Mouse (Mus musculus) embryonic stem cell, embryonic (primary cell): ENCODE measurements around the gene Mark3.

Source experiments
- CTCF ChIA-PET, 4 experiments: fragments of 300-600 bp in 2 of 4; fragments of 350-600 bp in 2 of 4; sonication (Branson Sonifier 250); formaldehyde crosslinking; loops; one replicate each; lab custom pipeline; 2022; ENCODE audit warnings: inconsistent platforms in 2 of 4; lab: Charles Lee
- POLR2A ChIA-PET, 4 experiments: fragments of 300-600 bp in 2 of 4; fragments of 350-600 bp in 2 of 4; sonication (Branson Sonifier 250); formaldehyde crosslinking; loops; one replicate each; lab custom pipeline; 2022; ENCODE audit warnings: antibody characterized with exemption in 4 of 4, inconsistent platforms in 1 of 4; lab: Charles Lee

The Mark3 gene

DNA sequence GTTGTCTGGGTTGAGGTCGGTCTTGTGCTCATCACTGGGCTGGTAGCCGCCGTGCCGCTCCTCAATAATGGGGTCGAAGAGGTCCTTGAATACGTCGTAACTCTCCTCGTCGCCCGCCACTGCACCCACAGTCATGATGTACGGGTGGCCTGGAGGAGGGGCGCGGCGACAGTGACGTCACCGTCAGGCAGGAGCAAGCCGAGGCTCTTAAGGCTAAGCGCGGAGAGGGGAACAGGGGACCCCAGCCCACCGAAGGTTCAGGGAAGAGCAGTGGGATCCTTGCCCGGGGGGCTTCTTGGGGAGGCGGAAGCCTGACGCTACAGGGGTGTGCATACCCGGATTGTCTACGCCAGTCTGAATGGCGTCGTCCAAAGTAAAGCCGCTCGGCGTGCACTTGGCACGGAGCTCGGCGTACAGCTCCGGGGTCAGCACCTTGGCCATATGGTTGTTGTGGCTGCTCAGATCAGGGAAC lies 97.1 kb downstream of the Mark3 start:
- ChIA-PET POLR2A (interaction anchor here (0.6 to 31.4 kb wide), 92 partner anchors 3 to 887 kb away, joined by 3 to 1165 read pairs (median 5); partner anchors contain the start of genes Apopt1 (in 2 of the 4), Bag5 (in 2 of the 4), Eif5 (in 2 of the 4) and Klc1 (in 2 of the 4)), CTCF (interaction anchor here (0.6 to 2.0 kb wide), 10 partner anchors 8 to 779 kb away, joined by 3 to 15 read pairs (median 6); no protein-coding TSS in a partner anchor)

DNA sequence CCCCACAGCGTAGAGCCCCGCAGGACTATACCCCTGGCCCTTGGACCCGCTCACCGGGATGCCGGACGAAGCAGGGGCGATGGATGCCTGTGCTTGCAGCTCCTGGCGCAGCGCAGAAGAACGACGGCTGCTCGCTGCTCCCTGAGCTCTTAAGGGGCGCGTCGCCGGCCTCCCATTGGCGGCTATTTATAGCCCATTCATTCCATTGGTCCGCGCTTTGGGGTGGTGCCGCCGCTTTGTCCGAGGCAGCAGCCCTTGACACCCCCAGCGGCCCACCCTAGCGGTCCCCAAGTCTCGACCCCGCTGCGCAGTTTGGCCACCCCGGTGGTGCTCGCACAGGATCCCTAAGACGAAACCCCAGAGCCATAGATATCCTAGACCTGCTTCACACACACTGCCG lies 97.9 kb downstream of the Mark3 start, which contains the start of gene Ckb:
Gene Ckb (minus strand): TSS at position 163 of the 400 bp plus-strand sequence.
- ChIA-PET POLR2A (interaction anchor here (0.5 to 31.4 kb wide), 81 partner anchors 3 to 1330 kb away, joined by 3 to 1165 read pairs (median 4); partner anchors contain the start of genes Apopt1 (in 2 of the 4), Bag5 (in 2 of the 4), Eif5 (in 2 of the 4) and Klc1 (in 2 of the 4)), CTCF (interaction anchor here in 3 of 4 experiments (0.6 to 2.0 kb wide), 7 partner anchors 9 to 80 kb away, joined by 3 to 11 read pairs (median 4); no protein-coding TSS in a partner anchor)

DNA sequence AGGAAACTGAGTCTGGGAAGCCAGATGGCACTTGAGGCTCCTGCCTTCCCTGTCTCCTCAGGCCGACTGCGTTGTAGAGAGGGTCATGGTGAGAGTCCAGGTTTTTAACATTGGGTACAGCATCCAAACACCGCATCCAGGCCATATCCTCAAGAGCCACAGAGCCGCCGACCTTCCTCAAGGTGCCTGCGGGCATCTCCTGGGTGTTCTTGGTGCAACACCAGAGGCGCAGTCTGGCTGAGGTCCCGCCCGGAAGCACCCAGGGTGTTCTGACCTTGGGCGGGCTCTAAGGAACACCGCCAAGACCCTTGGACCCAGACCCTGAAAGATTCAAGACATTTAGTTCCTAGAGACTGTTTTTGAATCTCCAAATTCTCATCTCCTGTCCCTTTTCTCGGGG lies 98.3 kb downstream of the Mark3 start:
- POLR2A ChIA-PET = interaction anchor here (0.5 to 31.4 kb wide), 75 partner anchors 2 to 1330 kb away, joined by 3 to 1165 read pairs (median 4); partner anchors contain the start of genes Apopt1 (in 2 of the 4), Bag5 (in 2 of the 4), Eif5 (in 2 of the 4) and Klc1 (in 2 of the 4)
- CTCF ChIA-PET = interaction anchor here in 3 of 4 experiments (0.6 to 2.0 kb wide), 7 partner anchors 9 to 80 kb away, joined by 3 to 11 read pairs (median 4); no protein-coding TSS in a partner anchor

DNA sequence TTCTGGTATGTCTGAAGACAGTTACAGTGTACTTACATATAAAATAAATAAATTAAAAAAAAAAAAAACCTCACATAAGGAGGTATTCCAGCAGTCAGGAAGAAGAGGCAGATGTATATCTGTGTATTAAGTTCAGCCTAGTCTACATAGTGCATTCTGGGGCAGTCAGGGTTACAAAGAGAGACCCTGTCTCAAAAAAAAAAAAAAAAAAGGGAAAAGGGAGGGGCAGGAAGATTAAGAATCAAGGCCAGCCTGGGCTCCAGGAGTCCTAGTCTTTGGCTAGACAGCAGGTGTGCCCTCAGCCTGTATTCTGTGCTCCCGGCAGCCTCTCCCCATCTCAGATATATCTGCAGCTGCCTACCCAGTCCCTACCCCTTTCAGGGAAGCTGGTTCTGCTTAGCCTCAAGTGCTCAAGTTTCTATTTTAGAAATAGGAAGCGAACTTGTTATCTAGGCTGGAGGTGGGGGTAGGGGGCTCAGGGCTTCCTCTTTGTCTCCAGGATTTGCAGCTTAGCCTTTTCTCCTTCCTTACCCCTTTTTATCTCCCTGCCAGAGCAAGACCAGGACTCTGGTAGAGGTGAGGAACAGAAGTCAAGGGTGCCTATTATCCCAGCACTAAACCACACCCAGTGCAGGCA lies 100.6 kb downstream of the Mark3 start:
- ChIA-PET POLR2A (interaction anchor here (0.6 to 31.4 kb wide), 36 partner anchors 0 to 510 kb away, joined by 3 to 1165 read pairs (median 4); partner anchors contain the start of genes Eif5 (in 3 of the 4), Ckb (in 2 of the 4), Trmt61a (in 2 of the 4) and Apopt1 (in 1 of the 4)), CTCF (interaction anchor here in 3 of 4 experiments (0.6 to 1.7 kb wide), 8 partner anchors 11 to 250 kb away, joined by 4 to 9 read pairs (median 4); no protein-coding TSS in a partner anchor)

DNA sequence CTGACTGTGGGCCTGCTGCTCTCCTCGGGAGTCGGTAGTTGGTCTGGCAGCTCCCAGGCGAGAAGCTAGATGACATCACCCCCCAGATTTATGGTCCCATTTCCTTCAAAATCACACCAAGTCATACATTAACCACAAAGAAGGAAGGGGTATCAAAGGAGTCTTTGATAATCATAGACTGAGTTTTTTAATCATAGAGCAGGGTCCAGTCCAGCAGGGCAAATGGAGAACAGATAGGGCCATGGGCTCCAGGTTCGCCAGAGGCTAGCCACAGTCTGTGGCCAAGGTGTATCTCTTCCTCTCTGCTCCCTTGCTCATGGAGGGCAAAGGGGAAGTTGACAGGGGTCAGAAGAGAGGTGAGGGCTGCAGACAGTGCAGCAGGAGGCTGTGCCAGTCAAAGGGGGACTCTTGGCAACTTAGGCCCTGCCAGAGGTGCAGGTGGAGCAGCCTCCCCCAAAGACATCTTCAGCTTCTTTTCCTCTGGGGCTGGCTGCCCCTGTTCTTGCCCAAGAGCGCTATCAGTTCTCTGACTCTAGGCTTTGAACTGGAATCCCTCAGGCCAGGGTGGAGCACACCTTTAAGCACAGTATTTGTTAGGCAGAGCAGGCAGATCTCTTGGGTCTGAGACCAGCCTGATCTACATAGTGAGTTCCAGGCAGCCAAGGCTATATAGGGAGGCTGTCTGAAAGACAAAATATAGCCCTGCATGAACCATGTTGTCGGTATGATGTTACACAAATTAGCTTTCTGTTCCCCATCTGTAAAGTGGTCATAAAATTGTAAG lies 101.7 kb downstream of the Mark3 start:
- POLR2A ChIA-PET = interaction anchor here (0.5 to 31.4 kb wide), 36 partner anchors 1 to 1320 kb away, joined by 3 to 1165 read pairs (median 5); partner anchors contain the start of genes Eif5 (in 3 of the 4), Ckb (in 2 of the 4), Trmt61a (in 2 of the 4) and Apopt1 (in 1 of the 4)
- CTCF ChIA-PET = interaction anchor here (1.0 to 1.7 kb wide), 7 partner anchors 8 to 250 kb away, joined by 3 to 5 read pairs (median 4); no protein-coding TSS in a partner anchor

DNA sequence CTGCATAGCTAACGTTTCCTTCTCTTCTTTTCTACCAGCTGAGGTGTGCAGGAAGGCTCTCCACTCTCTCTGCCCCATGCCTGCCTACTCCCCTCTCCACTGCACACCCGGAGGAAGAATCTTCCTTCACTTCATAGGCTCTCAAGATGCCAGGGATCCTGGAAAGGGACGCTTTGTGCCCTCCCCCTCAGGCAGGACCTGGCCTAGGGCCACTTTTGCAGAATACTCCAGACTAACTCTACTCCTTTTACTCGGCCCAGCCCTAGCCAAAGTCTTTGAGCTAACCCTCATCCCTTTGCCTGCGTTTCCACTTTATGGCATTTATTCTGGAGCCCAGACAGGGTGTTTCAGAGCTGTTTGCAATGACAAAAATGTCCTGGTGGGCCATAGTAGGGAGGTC lies 103.1 kb downstream of the Mark3 start:
- POLR2A ChIA-PET = interaction anchor here in 3 of 4 experiments (0.8 to 31.4 kb wide), 21 partner anchors 3 to 260 kb away, joined by 3 to 1165 read pairs (median 10); partner anchors contain the start of genes Ckb (in 2 of the 3), Eif5 (in 2 of the 3), Trmt61a (in 2 of the 3) and Apopt1 (in 1 of the 3)
- CTCF ChIA-PET = interaction anchor here in 3 of 4 experiments (0.7 to 2.4 kb wide), 4 partner anchors 9 to 19 kb away, joined by 3 to 12 read pairs (median 5); no protein-coding TSS in a partner anchor

DNA sequence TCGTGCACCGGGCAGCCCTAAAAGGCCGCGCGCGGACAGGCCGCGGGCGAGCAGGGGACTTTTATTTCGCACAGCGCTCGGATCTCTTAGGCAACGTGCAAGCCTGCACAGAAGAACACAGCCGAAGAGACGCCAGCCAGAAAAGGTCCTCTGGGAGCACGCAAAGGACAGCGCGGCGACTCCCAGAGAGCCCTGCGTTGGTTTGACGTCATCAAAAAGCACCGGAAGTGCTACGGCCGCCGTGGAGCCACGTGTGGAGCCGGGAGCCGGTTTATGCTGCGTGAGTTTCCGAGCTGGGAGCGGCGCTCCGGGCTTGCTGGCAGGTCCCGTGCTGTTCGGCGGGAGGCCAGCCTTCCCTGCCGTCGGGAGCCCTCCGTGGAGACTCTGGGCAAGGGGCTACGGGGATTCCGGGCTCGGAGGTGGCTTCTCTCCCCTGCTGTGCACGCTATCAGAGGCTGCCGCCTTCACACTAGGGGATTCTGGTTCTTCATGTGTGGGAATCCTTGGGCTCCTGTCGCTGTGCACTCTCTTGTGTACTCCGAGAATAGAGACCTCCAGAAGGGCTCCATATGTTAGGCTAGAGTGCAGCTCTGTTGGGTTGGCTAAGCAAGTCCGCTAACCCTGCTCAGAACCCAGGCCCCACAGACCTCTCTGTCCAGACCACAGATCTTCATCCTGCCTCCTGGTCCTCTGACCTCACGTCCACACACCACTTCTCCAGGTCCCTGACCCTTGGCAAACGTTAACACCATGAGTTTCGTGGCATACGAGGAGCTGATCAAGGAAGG lies 103.8 kb downstream of the Mark3 start, which contains the start of gene Trmt61a:
Gene Trmt61a (plus strand): TSS at position 224 of the 788 bp plus-strand sequence.
- CTCF ChIA-PET = interaction anchor here (0.7 to 2.4 kb wide), 11 partner anchors 9 to 61 kb away, joined by 3 to 12 read pairs (median 5); no protein-coding TSS in a partner anchor
- POLR2A ChIA-PET = interaction anchor here in 3 of 4 experiments (0.7 to 31.4 kb wide), 32 partner anchors 3 to 260 kb away, joined by 3 to 1165 read pairs (median 6); partner anchors contain the start of genes Ckb (in 2 of the 3), Eif5 (in 2 of the 3), Trmt61a (in 2 of the 3) and Xrcc3 (in 2 of the 3)

DNA sequence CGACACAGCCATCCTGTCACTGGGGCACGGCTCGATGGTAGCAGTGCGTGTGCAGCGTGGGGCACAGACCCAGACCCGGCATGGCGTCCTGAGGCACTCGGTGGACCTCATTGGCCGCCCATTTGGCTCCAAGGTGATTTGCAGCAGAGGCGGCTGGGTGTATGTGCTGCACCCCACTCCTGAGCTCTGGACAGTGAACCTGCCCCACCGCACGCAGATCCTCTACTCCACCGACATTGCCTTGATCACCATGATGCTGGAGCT lies 104.3 kb downstream of the Mark3 start:
- POLR2A ChIA-PET = interaction anchor here (0.6 to 31.4 kb wide), 31 partner anchors 4 to 436 kb away, joined by 3 to 1165 read pairs (median 5); partner anchors contain the start of genes Ckb (in 2 of the 4), Eif5 (in 2 of the 4), Trmt61a (in 2 of the 4) and Zfyve21 (in 2 of the 4)
- CTCF ChIA-PET = interaction anchor here (0.8 to 2.4 kb wide), 10 partner anchors 8 to 60 kb away, joined by 3 to 12 read pairs (median 3); no protein-coding TSS in a partner anchor

DNA sequence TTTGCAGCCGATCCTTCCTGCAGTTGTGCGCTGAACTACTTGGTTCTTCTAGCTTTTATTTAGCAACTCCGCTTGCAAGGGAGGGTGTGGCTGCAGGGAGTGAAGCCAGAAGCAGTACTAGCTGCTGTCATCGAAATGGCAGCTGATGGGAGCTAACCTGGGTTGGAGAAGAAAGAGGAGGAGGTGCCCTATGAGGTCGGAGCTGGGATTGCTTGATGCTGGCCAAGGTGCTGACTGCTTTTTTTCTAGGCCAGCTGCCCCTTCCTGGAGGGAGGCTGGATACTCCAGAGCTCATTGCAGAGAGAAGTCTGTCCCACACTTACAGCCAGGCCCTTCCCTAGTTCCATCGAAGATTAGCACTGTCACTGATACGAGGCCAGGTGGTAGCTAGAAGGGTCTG lies 104.7 kb downstream of the Mark3 start:
- ChIA-PET POLR2A (interaction anchor here (0.6 to 31.4 kb wide), 32 partner anchors 4 to 437 kb away, joined by 3 to 1165 read pairs (median 5); partner anchors contain the start of genes Ckb (in 2 of the 4), Eif5 (in 2 of the 4), Trmt61a (in 2 of the 4) and Zfyve21 (in 2 of the 4)), CTCF (interaction anchor here (0.8 to 2.4 kb wide), 11 partner anchors 8 to 60 kb away, joined by 3 to 12 read pairs (median 3); no protein-coding TSS in a partner anchor)

DNA sequence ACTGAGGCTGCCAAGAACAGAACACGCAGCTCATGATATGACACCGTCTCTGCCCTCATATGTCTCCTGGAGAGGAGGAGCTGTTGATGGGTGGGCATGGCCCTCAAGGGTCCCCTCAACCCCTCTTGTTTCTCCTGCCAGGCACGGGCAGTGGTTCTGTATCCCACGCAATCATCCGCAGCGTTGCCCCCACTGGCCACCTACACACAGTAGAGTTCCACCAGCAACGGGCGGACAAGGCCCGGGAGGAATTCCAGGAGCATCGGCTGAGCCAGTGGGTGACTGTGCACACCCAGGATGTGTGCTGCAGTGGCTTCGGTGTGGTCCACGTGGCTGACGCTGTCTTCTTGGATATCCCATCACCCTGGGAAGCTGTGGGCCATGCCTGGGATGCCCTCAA lies 106.3 kb downstream of the Mark3 start:
- ChIA-PET CTCF (interaction anchor here in 3 of 4 experiments (0.6 to 1.2 kb wide), 3 partner anchors 16 to 347 kb away, joined by 4 to 14 read pairs (median 5); no protein-coding TSS in a partner anchor), POLR2A (interaction anchor here in 3 of 4 experiments (0.7 to 31.4 kb wide), 12 partner anchors 5 to 964 kb away, joined by 3 to 1165 read pairs (median 25); partner anchors contain the start of genes Ckb (in 2 of the 3), Trmt61a (in 2 of the 3), Siva1 (in 1 of the 3) and Xrcc3 (in 1 of the 3))

DNA sequence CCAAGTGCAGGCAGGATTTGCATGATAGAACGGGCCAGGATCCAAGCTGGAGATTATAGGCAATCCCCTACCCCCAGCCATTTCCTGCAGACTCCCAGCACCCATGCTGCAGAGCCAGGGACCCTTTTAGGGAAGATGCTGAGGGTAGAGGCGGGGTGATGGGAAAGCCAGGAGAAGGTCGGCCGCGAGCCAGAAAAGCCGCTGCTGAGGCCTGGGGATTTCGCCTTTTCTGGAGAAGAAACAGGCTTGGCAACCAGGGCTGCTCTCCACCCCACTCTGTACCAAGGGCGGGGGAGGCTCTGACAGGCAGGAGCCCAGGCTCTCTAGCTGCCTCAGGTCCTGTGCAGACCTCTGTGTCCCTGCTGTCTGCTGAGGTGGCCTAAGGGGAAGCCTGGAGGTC lies 107.0 kb downstream of the Mark3 start:
- POLR2A ChIA-PET = interaction anchor here in 3 of 4 experiments (0.7 to 31.4 kb wide), 9 partner anchors 5 to 171 kb away, joined by 3 to 1165 read pairs (median 47); partner anchors contain the start of genes Ckb (in 3 of the 3), Trmt61a (in 2 of the 3), Xrcc3 (in 1 of the 3) and Zfyve21 (in 1 of the 3)
- CTCF ChIA-PET = interaction anchor here in 2 of 4 experiments (0.6 to 1.2 kb wide), 2 partner anchors 15 to 348 kb away, joined by 4 to 14 read pairs; no protein-coding TSS in a partner anchor

DNA sequence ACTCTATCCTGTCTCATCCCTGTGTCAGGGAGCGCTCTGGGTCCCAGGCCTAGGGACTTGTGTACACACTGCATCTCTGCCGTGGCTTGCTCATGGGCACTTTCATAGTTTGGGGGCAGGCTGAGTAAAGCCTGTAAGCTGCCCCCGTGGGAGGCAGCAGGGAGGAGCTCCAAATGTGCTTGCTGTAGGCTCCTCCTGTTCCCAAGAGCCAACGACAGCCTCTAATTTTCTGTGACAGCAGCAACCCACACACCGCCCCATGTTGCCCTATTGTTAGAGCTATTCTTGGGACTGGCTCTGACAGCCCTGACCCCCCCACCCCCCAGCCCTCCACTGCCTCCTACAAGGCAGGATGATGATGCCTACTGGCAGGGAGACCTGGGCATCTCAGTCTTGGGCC lies 107.7 kb downstream of the Mark3 start:
- POLR2A ChIA-PET = interaction anchor here in 3 of 4 experiments (0.7 to 31.4 kb wide), 7 partner anchors 4 to 133 kb away, joined by 4 to 1165 read pairs (median 1020); partner anchors contain the start of genes Ckb (in 3 of the 3), Trmt61a (in 2 of the 3) and Zfyve21 (in 1 of the 3)

DNA sequence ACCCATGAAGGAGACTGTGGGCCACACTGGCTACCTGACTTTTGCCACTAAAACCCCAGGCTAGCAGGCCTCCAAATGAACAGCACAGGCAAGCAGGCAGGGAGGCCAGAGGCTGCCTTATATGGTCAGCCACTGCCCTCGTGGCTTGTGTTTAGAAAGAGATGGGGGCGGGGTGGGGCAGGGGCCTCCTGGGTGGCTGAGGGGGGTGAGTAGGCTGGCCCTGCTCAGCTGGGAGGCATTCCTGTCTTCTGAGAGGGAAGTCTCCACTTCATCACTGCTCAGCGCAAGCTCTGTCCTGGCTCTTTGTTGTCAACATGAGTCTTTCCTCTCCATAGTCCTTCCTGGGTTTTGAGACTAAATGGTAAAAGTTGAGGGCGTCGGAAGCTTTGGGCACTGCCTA lies 108.5 kb downstream of the Mark3 start:
- ChIA-PET POLR2A (interaction anchor here in 3 of 4 experiments (0.6 to 31.4 kb wide), 11 partner anchors 3 to 133 kb away, joined by 3 to 1165 read pairs (median 4); partner anchors contain the start of genes Ckb (in 3 of the 3), Trmt61a (in 2 of the 3) and Zfyve21 (in 1 of the 3)), CTCF (interaction anchor here in 1 of 4 experiments (1.5 kb wide), 1 partner anchor 14 kb away, joined by 4 read pairs; no protein-coding TSS in a partner anchor)

More for the DNA sequence above, 107.7 kb downstream of the Mark3 start:
- CTCF ChIA-PET = interaction anchor here in 2 of 4 experiments (0.6 to 1.5 kb wide), 3 partner anchors 15 to 301 kb away, joined by 3 to 4 read pairs (median 3); no protein-coding TSS in a partner anchor

DNA sequence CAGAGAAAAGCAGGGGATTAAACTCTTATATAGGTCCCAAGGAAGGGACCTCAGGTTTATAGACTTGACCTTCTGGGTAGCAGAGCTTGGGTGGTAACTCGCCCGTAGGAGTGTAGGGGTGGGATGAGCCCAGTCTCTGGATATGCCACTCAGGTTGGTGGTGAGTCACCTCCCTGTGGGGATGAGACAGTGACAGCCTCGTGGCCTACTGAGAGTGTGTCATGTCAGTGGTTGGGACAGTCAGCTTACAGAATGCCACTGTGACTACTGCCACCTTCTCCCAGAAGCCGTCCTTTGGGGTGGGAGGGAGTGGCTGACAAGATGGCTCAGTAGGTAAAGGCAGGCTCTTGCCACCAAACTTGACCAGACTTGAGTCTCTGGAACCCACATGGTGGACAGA lies 112.1 kb downstream of the Mark3 start:
- ChIA-PET CTCF (interaction anchor here in 3 of 4 experiments (0.7 to 2.3 kb wide), 4 partner anchors 10 to 18 kb away, joined by 3 to 7 read pairs (median 5); no protein-coding TSS in a partner anchor), POLR2A (interaction anchor here (0.8 to 31.4 kb wide), 15 partner anchors 1 to 111 kb away, joined by 3 to 1165 read pairs (median 6); partner anchors contain the start of genes Ckb (in 4 of the 4), Trmt61a (in 3 of the 4), Apopt1 (in 1 of the 4) and Bag5 (in 1 of the 4))
